ENCODE assay signal across 9 mouse cellular contexts in genomic region chr6:70955841-70956240, GRCm38 (mm10). TPM values are rescaled to one million over a fixed set of nuclear protein-coding genes. Genes with fewer than 3 reads are reported as not detected.
DNase-seq lines count a peak whose midpoint lies in the region; ATAC-seq and TF ChIP-seq lines count a peak whose summit lies in the region.
"Had no signal": no experiment of that assay in that cellular context is flagged by ENCODE, and none has a peak within 500 bp of the region (broad histone marks: within the 10 kb centered on the region; RNA-seq: fewer than 3 reads in every experiment).

No protein-coding gene starts in this region.

- ATAC-seq in heart, embryonic 12.5 days (ENCODE audit: insufficient number of reproducible peaks, low FRiP score), result no peak
- ATAC-seq in forebrain, postnatal 0 days, result no peak
- ATAC-seq in liver, embryonic 16.5 days (ENCODE audit: low read depth), result no peak

- no peak for DNase-seq in heart, postnatal 4 days
- DNase-seq in ES-E14 (ENCODE audit: low read depth, low spot score), result no peak
- DNase-seq in forebrain, postnatal 0 days, result no peak
- no peak for DNase-seq in thymus, postnatal 0 days (ENCODE audit: low spot score)
- DNase-seq in adrenal gland, adult 18-20 months (ENCODE audit: low spot score in 2 of 2), result no peak
- no peak for DNase-seq in spleen, postnatal 4 days (ENCODE audit: low spot score in 2 of 2)

- TF ChIP-seq CTCF in forebrain, postnatal 0 days (IDR thresholded peaks at IDR 0.05; ENCODE audit: low read depth), result no peak

- H3K4me2 ChIP-seq in heart, embryonic 12.5 days, result peak overlapping the region; percentile 94
- H3K4me2 ChIP-seq in forebrain, postnatal 0 days (ENCODE audit: low read depth), result peak overlapping the region; percentile 84
- peak overlapping the region; percentile 42; the same call in 1 of the 2 replicates for H3K4me2 ChIP-seq in liver, embryonic 16.5 days (ENCODE audit: low read depth, low read length)

- H3K9me3 ChIP-seq in heart, embryonic 12.5 days (replicated peaks), result no peaks in the 10 kb centered on the region
- no peaks in the 10 kb centered on the region for H3K9me3 ChIP-seq in ES-E14 (ENCODE audit: control insufficient read depth, insufficient read depth, low read depth, low read length)
- no peaks in the 10 kb centered on the region for H3K9me3 ChIP-seq in forebrain, postnatal 0 days (ENCODE audit: low read length)
- H3K9me3 ChIP-seq in liver, embryonic 16.5 days (replicated peaks; ENCODE audit: control insufficient read depth, low read length), result no peaks in the 10 kb centered on the region

- 0 out of 2 replicates have a peak overlapping the region, but pooled peaks have one; percentile 3 for H3K9ac ChIP-seq in heart, embryonic 12.5 days
- H3K9ac ChIP-seq in ES-E14 (ENCODE audit: insufficient read depth, low read depth, low read length, poor library complexity, severe bottlenecking), result no peak overlapping the region
- H3K9ac ChIP-seq in forebrain, postnatal 0 days, result no peak overlapping the region
- H3K9ac ChIP-seq in liver, embryonic 16.5 days (ENCODE audit: low read depth, low read length), result no peak overlapping the region

- H3K27ac ChIP-seq in heart, embryonic 12.5 days (ENCODE audit: poor library complexity, severe bottlenecking), result no peak overlapping the region
- no peak overlapping the region for H3K27ac ChIP-seq in ES-E14 (ENCODE audit: insufficient read depth, low read depth, low read length, poor library complexity, severe bottlenecking)
- H3K27ac ChIP-seq in forebrain, postnatal 0 days (ENCODE audit: low read depth, low read length), result no peak overlapping the region
- no peak overlapping the region for H3K27ac ChIP-seq in liver, embryonic 16.5 days (ENCODE audit: low read length)

- peak overlapping the region; percentile 55 for H3K4me3 ChIP-seq in heart, embryonic 12.5 days
- H3K4me3 ChIP-seq in ES-E14 (ENCODE audit: insufficient read depth in 1 of 2, low read depth in 1 of 2, low read length in 2 of 2, poor library complexity in 1 of 2, severe bottlenecking in 1 of 2), result peak overlapping the region; percentile 11 to 78; a peak in 3 of 4 replicates
- H3K4me3 ChIP-seq in forebrain, postnatal 0 days (ENCODE audit: low read depth, low read length), result peak overlapping the region; percentile 42
- peak overlapping the region; percentile 32 for H3K4me3 ChIP-seq in liver, embryonic 16.5 days (ENCODE audit: low read depth, low read length)

- WGBS in heart, embryonic 12.5 days, result 2% methylated on average over 12 of the region's 12 CpGs
- WGBS in forebrain, postnatal 0 days, result 1% methylated on average over 12 of the region's 12 CpGs
- WGBS in liver, embryonic 16.5 days (ENCODE audit: insufficient replicate concordance), result 3% methylated on average over 12 of the region's 12 CpGs

- in situ Hi-C loops in ES-E14 (cut with MboI; ENCODE audit: low sequenced_read_pairs in 2 of 2, unreplicated experiment in 2 of 2), result no loop called here

- peaks cover 71% of the 10 kb centered on the region for H3K27me3 ChIP-seq in heart, embryonic 12.5 days (replicated peaks)
- peaks cover 52% of the 10 kb centered on the region for H3K27me3 ChIP-seq in forebrain, postnatal 0 days (ENCODE audit: insufficient read depth, low read length)
- H3K27me3 ChIP-seq in liver, embryonic 16.5 days (ENCODE audit: control insufficient read depth, insufficient read depth, low read depth, low read length), result peaks cover 59% of the 10 kb centered on the region

- H3K36me3 ChIP-seq in heart, embryonic 12.5 days, result no peaks in the 10 kb centered on the region
- H3K36me3 ChIP-seq in ES-E14 (ENCODE audit: control insufficient read depth, insufficient read depth, low read length, poor library complexity, severe bottlenecking), result peaks cover 5% of the 10 kb centered on the region; the same call in 1 of the 2 replicates
- no peaks in the 10 kb centered on the region for H3K36me3 ChIP-seq in forebrain, postnatal 0 days (ENCODE audit: insufficient read depth)
- no peaks in the 10 kb centered on the region for H3K36me3 ChIP-seq in liver, embryonic 16.5 days (ENCODE audit: control insufficient read depth, insufficient read depth)

- peaks cover 13% of the 10 kb centered on the region for H3K4me1 ChIP-seq in heart, embryonic 12.5 days (replicated peaks)
- H3K4me1 ChIP-seq in ES-E14 (ENCODE audit: control insufficient read depth in 2 of 2, insufficient read depth in 2 of 2, low read length in 2 of 2, poor library complexity in 1 of 2), result peaks cover 0 to 2% of the 10 kb centered on the region in 2 experiments; a peak in 1 of 4 replicates
- 0 out of 2 replicates have a peak, but pooled peaks cover 7% of the 10 kb centered on the region for H3K4me1 ChIP-seq in forebrain, postnatal 0 days (ENCODE audit: insufficient read depth)
- H3K4me1 ChIP-seq in liver, embryonic 16.5 days (ENCODE audit: control insufficient read depth, low read depth, low read length), result no peaks in the 10 kb centered on the region; the same call in 1 of the 2 replicates

TF ChIP-seq in ES-E14, 5 proteins besides CTCF, POLR2A, EP300 and RAD21:
- no peak for TF ChIP-seq HCFC1 (IDR thresholded peaks at IDR 0.05; ENCODE audit: borderline replicate concordance, insufficient read depth, low read length)
- TF ChIP-seq CHD2 (IDR thresholded peaks at IDR 0.05; ENCODE audit: low read depth, low read length), result no peak
- TF ChIP-seq ZNF384 (IDR thresholded peaks at IDR 0.05; ENCODE audit: low read depth, low read length), result no peak
- TF ChIP-seq MAFK (IDR thresholded peaks at IDR 0.05; ENCODE audit: insufficient read depth, low read depth, low read length), result no peak
- no peak for TF ChIP-seq ZC3H11A (IDR thresholded peaks at IDR 0.05; ENCODE audit: borderline replicate concordance, low read depth, low read length)

RNA-seq across cellular contexts. Expression of gene Foxi3, which starts 0.5 kb away (rescaled TPM):
- not detected in 2 replicates for polyA plus RNA-seq in heart, embryonic 12.5 days (2016; fragmentation: Nextera tagmentation; extraction: Ambion mirVana)
- total RNA-seq in heart, postnatal 4 days (2021), result not detected
- total RNA-seq in ES-E14 (2012; rRNA removed), result 3.5 and 4.2 TPM in 2 replicates
- not detected in 2 replicates for total RNA-seq in forebrain, postnatal 0 days (2014; rRNA removed)
- not detected in 2 replicates for polyA plus RNA-seq in forebrain, postnatal 0 days (2015; fragmentation: Nextera tagmentation; extraction: Ambion mirVana)
- polyA plus RNA-seq in liver, embryonic 16.5 days (2015; fragmentation: Nextera tagmentation; extraction: Ambion mirVana), result not detected in 2 replicates
- polyA plus RNA-seq in thymus, postnatal 0 days (2015; fragmentation: Nextera tagmentation; extraction: Ambion mirVana), result not detected in 2 replicates
- not detected for total RNA-seq in adrenal gland, adult 18-20 months (2021)
- polyA plus RNA-seq: gonadal fat pad, adult 2 months had no signal

RNA-seq across cellular contexts. Expression of gene Tex37, which starts 37.1 kb away (rescaled TPM):
- polyA plus RNA-seq in heart, embryonic 12.5 days (2016; fragmentation: Nextera tagmentation; extraction: Ambion mirVana), result not detected in 2 replicates
- not detected for total RNA-seq in heart, postnatal 4 days (2021)
- total RNA-seq in ES-E14 (2012; rRNA removed), result not detected in 2 replicates
- not detected in 2 replicates for total RNA-seq in forebrain, postnatal 0 days (2014; rRNA removed)
- not detected in 2 replicates for polyA plus RNA-seq in forebrain, postnatal 0 days (2015; fragmentation: Nextera tagmentation; extraction: Ambion mirVana)
- polyA plus RNA-seq in liver, embryonic 16.5 days (2015; fragmentation: Nextera tagmentation; extraction: Ambion mirVana), result not detected in 2 replicates
- 0.15 TPM in 1 of 2 replicates, not detected in the other for polyA plus RNA-seq in thymus, postnatal 0 days (2015; fragmentation: Nextera tagmentation; extraction: Ambion mirVana)
- not detected for total RNA-seq in adrenal gland, adult 18-20 months (2021)

Comparison
In these comparisons a context has a peak if more than half of its experiments do, and no peak if none do; other contexts are left out.
1. H3K4me2 ChIP-seq: peak in every context shown above with its lines; median percentile 94 in heart, embryonic 12.5 days; 84 in forebrain, postnatal 0 days; 42 in liver, embryonic 16.5 days.